Mouse (Mus musculus) erythroid progenitor cell, adult 5-6 weeks (primary cell): ENCODE measurements around the gene Cbl. TPM values are rescaled to one million over a fixed set of nuclear protein-coding genes. Genes with fewer than 3 reads are reported as not detected.
A peak's percentile ranks its signal among the peaks of the same experiment; 100 is the strongest.

Experiments used
- ATAC-seq: replicated peaks from 2 replicates; pipeline ENCODE4 v1.8.0; 2016; ENCODE audit warnings: moderate number of reproducible peaks, mild to moderate bottlenecking, moderate TSS enrichment, inconsistent platforms; ENCODE audit not compliant: poor library complexity, low FRiP score, severe bottlenecking
- total RNA-seq, 2 experiments: library from RNA; stranded (forward) in 1 of 2; stranded (reverse) in 1 of 2; fragments of 150-400 nt in 1 of 2; fragments of 186-747, 209-891 nt in 1 of 2; gene quantifications; 2 replicates each; pipeline versions ENCODE4 v1.2.3 to v1.2.4; 2015 to 2017; ENCODE audit warnings: low replicate concordance in 2 of 2

Cbl gene
- total RNA-seq, 2 experiments from 2014 or later = 21.3 to 43.2 TPM

DNA sequence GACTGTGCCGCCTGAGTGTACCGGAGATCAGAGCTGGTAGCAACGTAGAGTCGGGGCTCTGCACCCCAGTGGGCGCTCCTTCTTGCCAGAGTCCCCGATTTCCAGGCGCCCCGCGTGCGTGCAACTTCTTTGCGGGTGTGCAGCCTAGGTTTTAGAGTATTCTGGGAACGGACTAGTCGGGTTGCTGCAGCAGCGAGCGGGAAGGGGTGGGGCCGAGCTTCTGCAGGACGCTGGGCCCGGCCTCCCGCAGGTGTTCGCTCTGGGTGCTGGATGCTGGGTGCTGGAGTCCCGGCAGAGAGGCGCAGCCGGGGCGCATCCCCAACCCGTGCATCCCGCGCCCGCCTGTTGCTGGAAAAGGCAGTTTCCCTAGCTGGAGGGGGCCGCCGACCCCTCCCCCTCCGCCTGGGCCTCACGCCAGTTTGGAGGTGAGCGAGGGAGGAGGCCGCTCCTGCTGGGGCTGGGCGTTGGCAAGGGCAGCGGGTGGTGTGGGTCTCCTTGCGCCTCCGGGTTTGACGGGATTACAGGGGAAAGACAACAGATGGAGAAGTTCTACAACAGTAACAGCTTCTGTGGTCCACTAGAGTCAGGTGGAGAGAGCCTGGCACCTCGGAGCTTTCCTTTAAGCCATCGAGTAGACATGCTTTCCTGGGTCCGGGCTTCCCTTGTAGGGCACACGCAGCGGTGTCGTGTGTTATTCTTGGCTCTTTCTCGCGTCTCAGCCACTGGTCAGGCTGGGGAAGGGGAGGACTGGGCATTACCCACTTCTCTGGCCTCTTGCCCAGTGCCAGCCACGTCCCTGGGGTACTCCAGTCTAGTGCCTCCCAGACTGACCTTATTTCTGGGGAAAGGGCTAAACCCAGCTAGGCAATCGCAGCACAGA, 98.8 kb downstream of the Cbl start:
- no peak for ATAC-seq

DNA sequence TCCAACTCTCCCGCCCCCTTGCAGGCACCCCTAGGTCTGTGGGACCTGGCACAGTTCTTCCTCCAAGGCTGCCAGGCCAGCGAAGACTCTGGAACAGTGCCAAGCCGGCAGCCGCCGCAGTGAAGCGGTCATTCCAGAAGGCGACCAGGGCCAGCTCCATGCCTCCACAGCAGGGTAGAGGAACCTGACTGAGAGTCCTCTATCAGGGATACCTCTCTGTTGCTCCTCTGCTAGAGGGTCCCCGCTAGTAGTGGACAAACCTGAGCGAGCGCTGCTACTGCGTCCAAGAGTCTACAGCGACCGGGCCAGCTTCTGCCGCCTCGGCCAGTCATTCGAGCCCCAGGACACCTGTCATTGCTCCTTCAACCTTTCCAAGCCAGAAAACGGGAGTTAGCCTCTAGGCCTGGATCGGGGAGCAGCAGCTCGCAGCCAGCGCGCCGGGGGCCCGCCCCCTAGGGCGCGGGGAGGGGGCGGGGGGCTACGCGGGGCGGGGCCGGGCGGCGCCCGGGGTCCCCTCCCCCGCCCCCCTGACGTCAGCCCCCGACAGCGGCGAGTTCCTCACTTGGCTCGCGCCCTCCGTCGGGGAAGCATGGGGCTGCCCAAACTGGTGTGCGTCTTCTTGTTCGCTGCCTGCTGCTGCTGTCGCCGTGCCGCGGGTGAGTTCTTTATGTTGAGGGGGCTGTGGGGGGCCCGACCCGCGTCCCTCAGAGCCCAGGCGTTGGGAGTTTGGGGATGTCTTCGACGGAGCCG, 99.6 kb downstream of the Cbl start, which contains the start of gene Mcam:
Mcam (plus strand) TSS at position 369 of the 750 bp plus-strand sequence.
- no peak for ATAC-seq

DNA sequence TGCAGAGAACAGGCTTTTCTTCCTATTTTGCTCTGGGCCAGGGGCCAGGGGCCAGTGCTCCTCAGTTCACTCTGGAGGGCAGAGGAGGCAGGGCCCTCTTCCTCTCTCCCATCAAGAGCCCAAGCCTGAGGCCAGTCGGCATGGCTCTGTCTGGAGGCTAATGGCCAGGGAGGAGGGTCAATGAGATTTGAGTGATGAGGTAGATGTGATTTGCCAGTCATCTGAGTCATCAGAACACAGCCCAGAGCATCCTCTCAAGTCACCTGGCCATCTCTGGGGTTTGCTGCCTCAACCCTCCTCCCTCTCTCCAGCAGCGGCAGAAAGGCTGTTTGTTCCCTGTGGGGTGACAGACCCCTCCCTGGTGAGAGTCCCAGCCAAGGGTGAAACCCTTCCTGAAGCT, 100.6 kb downstream of the Cbl start:
- no peak for ATAC-seq

- ATAC-seq = no peak
Observed at GRCm38 (mm10) chr9:44132200-44132599, 101.6 kb downstream of the Cbl start.

- no peak for ATAC-seq
Observed at GRCm38 (mm10) chr9:44131276-44131590, 102.6 kb downstream of the Cbl start.

- no peak for ATAC-seq
Observed at GRCm38 (mm10) chr9:44130581-44131275, 103.1 kb downstream of the Cbl start.

DNA sequence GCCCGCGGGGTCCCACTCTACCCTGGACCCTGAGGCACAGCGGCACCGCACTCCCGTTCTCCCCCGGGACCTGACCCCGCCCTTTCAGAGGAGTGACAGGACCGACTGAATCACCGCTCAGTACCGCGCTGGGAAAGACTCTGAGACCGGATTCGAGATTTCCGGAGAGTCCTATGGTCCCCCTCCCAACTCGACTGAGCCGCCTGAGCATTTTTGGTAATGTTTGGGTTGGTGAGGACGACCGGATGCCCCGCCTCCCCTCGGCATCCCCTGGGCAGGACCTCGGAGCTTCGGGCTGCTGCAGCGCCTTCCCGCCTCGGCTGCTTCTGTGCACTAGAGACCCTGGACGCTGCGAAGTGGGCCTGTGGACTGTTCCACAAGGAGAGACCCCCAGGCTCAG, 103.8 kb downstream of the Cbl start:
- no peak for ATAC-seq

- no peak for ATAC-seq
Observed at GRCm38 (mm10) chr9:44129633-44130032, 104.2 kb downstream of the Cbl start.

DNA sequence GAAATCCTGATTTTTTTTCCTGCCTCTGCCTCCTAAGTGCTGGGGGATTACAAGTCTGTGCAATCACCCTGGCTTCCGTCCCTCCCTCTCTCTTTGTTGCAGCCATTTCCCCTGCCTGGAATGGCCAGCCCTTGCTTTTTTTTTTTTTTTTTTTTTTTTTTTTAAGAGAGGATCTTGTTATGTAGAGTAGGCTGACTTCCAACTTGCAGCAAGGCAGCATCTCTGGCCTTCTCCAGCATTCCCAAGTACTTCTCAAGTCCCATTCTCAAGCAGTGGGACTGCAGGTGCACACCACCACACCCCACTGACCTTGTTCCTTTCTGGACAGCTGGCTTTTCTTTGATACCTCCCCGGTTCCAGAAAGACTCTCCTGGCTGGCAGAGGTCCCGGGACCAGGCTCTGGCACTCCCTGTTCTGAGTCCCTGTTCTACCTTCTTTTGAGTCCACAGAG, 106.5 kb downstream of the Cbl start:
- ATAC-seq = no peak

DNA sequence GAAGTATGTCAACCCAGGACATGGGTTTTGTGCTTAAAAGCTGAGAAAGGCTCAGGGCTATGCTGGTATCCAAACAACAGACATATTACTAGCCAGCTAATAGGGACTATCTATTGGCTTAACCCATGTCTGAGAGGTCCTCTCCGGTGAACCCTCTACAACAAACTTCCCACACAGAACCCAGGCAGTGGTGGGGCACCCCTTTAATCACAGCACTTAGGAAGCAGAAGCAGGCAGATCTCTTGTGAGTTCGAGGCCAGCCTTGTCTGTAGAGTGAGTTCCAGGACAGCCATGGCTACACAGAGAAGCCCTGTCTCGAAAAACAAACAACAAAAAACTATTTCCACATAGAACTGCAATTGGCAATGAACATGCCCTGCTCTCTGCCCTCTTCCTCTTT, 107.1 kb downstream of the Cbl start:
- no peak for ATAC-seq

GRCm38 (mm10) chr9:44125546-44126428, 108.1 kb downstream of the Cbl start:
- peak; percentile 71 for ATAC-seq

- no peak for ATAC-seq
Observed at GRCm38 (mm10) chr9:44125026-44125425, 108.8 kb downstream of the Cbl start.

DNA sequence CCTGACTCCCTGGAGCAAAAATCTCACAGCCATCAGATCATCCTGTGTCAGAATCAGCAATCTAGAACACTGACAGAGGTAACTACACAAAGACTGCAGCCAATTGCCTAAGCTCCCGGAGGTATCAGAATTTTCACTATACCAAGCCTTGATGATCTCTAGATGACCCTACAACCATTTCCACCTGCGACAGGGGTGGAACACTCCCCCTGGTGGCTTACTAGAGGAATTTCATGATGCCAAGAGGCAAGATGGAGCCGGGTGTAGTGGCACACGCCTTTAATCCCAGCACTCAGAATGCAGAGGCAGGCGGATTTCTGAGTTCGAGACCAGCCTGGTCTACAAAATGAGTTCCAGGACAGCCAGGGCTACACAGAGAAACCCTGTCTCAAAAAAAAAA, 109.5 kb downstream of the Cbl start:
- peak; percentile 59; the same call in 1 of the 2 replicates for ATAC-seq

DNA sequence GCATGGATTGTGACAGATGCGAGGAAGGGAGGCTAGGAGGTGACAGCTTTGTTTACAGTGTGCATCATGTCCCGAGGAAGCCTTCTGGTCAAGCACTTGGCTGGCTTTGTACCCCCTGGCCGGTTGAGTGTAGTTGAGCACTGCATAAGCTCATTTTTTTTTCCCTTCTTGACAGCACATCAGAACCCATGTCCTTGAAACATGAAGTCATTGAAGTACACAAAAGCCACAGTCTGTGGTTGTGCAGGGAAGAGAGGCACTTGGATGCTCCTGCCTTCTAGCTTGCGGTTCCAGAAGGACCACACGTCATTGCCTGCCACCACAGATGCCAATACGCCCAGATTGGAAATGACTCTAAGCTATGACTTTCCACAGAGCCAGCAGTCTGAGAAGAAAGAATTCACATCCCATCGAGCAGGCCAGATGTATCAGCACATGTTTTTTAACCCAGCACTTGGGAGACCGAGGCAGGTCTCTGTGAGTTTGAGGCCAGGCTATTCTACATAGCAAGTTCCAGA, 113.8 kb downstream of the Cbl start:
- no peak for ATAC-seq

GRCm38 (mm10) chr9:44119011-44119410, 114.8 kb downstream of the Cbl start:
- peak; percentile 76 for ATAC-seq

DNA sequence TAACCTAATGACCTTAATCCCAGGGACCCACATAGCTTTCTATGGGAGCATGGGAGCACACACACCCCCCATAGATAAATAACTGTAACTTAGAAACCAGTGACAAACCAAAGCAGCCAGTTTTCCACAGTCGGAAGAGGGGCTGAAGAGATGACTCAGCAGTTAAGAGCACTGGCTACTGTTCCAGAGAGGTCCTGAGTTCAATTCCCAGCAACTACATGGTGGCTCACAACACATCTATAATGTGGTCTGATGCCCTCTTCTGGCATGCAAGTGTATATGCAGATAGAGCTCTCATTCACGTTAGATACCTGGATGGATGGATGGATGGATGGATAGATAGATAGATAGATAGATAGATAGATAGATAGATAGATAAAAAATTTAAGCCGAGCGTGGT, 117.7 kb downstream of the Cbl start:
- ATAC-seq = no peak

- no peak for ATAC-seq
Observed at GRCm38 (mm10) chr9:44115599-44115998, 118.2 kb downstream of the Cbl start.

GRCm38 (mm10) chr9:44114453-44114852, 119.4 kb downstream of the Cbl start:
- no peak for ATAC-seq

DNA sequence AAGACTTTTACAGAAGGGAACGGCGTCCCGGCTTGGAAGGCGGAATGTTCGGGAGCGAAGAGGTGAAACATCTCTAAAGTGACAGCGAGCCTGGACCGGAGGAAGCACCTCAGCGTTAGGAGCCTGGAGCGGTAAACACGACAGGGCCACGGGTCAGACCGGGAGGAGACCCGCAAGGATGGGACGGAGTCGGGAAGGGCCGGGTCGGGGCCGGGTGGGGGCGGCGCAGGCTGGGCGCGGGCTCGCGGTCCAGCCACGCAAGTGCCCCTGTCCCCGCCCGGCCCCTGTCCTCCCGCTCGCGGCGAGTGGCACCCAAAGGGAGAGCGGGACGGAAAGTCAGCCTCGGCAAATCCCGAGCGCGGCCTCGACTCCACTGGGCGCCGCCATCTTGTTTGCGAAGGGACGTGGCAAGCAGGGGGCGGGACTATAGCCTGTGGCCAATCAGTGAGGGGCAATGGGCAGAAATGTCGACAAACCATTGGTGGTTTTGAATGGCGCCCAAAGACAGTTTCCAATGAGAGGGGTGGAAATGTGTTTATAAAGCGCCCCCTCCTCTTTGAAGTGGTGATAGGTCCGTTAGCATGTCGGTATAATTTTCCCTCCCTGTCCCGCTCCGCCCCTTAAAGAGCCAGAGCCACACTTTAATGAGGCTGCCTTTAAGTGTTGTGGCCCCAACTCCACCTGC, 120.6 kb downstream of the Cbl start, which contains the start of the genes Gm49380 and Rnf26:
Gm49380 (minus strand) TSS at position 396 of the 685 bp plus-strand sequence.
Rnf26 (minus strand) TSS at position 413 of the 685 bp plus-strand sequence.
- ATAC-seq = peak; percentile 91
